Mouse (Mus musculus) kidney, adult 2 months (tissue): Measurements from ENCODE around the gene Mark4.

Source experiments
- CTCF ChIP-seq: fragments of 200-500 bp; conservative IDR thresholded peaks from 2 replicates; pipeline ENCODE4 v1.5.1; 2011; ENCODE audit warnings: low read depth, mild to moderate bottlenecking, control low read depth, low read length, moderate library complexity, mixed read lengths; ENCODE audit not compliant: insufficient read depth, insufficient read length
- POLR2A ChIP-seq: fragments of 200-500 bp; IDR thresholded peaks from one replicate; pipeline ENCODE4 v1.6.1; 2011; ENCODE audit warnings: low read depth, low read length, control low read depth

GRCm38 (mm10) chr7:19427999-19428650 lies 30.5 kb downstream of the Mark4 start:
- no peak for TF ChIP-seq CTCF
- TF ChIP-seq POLR2A = no peak
